Mouse (Mus musculus): Measurements from ENCODE around the gene Cenpb. TPM values are rescaled to one million over a fixed set of nuclear protein-coding genes. Genes with fewer than 3 reads are reported as not detected.

Cenpb gene
- total RNA-seq, 2 experiments from 2014 or later: 76.5 to 78.4 TPM

GRCm38 (mm10) chr2:131196606-131197316, 16.9 kb upstream of the Cenpb start:
- DNase-seq: no peak

- DNase-seq: no peak
These were observed 11.1 kb upstream of the Cenpb start for GRCm38 (mm10) chr2:131191005-131191390.

GRCm38 (mm10) chr2:131190344-131191004, 10.6 kb upstream of the Cenpb start:
- DNase-seq: no peak

- DNase-seq: no peak
These were observed 9.8 kb upstream of the Cenpb start for GRCm38 (mm10) chr2:131189521-131190309.

GRCm38 (mm10) chr2:131188311-131188710, 8.4 kb upstream of the Cenpb start:
- no peak for DNase-seq

GRCm38 (mm10) chr2:131187602-131187922, 7.7 kb upstream of the Cenpb start:
- DNase-seq: no peak

- peak; percentile 90 for DNase-seq
These were observed 7.1 kb upstream of the Cenpb start, which contains the start of the genes Cdc25b and Spef1 for GRCm38 (mm10) chr2:131186771-131187601. Gene Cdc25b, plus strand, starts transcription at chr2:131186949. Gene Spef1, minus strand, starts transcription at chr2:131187282.

GRCm38 (mm10) chr2:131186343-131186742, 6.5 kb upstream of the Cenpb start:
- DNase-seq: peak; percentile 48

GRCm38 (mm10) chr2:131179246-131179886, 501 bp downstream of the Cenpb start:
- DNase-seq: peak; percentile 73

GRCm38 (mm10) chr2:131178828-131179245, 1.0 kb downstream of the Cenpb start:
- no peak for DNase-seq

GRCm38 (mm10) chr2:131177932-131178331, 1.9 kb downstream of the Cenpb start:
- DNase-seq: no peak

GRCm38 (mm10) chr2:131176491-131176890, 3.4 kb downstream of the Cenpb start:
- DNase-seq: no peak

- no peak for DNase-seq
These were observed 3.9 kb downstream of the Cenpb start for GRCm38 (mm10) chr2:131175945-131176309.

GRCm38 (mm10) chr2:131175286-131175944, 4.5 kb downstream of the Cenpb start:
- no peak for DNase-seq

- peak; percentile 62 for DNase-seq
These were observed 5.2 kb downstream of the Cenpb start for GRCm38 (mm10) chr2:131174700-131175099.

GRCm38 (mm10) chr2:131172322-131172721, 7.5 kb downstream of the Cenpb start:
- no peak for DNase-seq

- DNase-seq: peak; percentile 71
These were observed 8.3 kb downstream of the Cenpb start for GRCm38 (mm10) chr2:131171401-131172104.

GRCm38 (mm10) chr2:131170936-131171335, 8.9 kb downstream of the Cenpb start:
- no peak for DNase-seq

- no peak for DNase-seq
These were observed 11.0 kb downstream of the Cenpb start for GRCm38 (mm10) chr2:131168914-131169313.

GRCm38 (mm10) chr2:131167984-131168383, 11.9 kb downstream of the Cenpb start:
- DNase-seq: no peak

GRCm38 (mm10) chr2:131166172-131166571, 13.7 kb downstream of the Cenpb start:
- no peak for DNase-seq

All from heart, postnatal 4 days (tissue).